Mouse (Mus musculus) megakaryocyte, embryonic 14.5 days (primary cell): Measurements from ENCODE around the gene Lag3.

ENCODE experiments used
- FLI1 ChIP-seq: IDR thresholded peaks from 2 replicates; pipeline ENCODE4 v1.6.1; 2012; ENCODE audit warnings: low read length, inconsistent platforms, mixed read lengths
- GATA1 ChIP-seq: IDR thresholded peaks from 3 replicates; pipeline ENCODE4 v1.6.1; 2012; ENCODE audit warnings: mixed read lengths, low read length, inconsistent platforms, borderline replicate concordance

- TF ChIP-seq GATA1 (no peak), FLI1 (no peak)
These were observed 43.7 kb upstream of the Lag3 start for GRCm38 (mm10) chr6:124955212-124955611.
